Mouse (Mus musculus) A20 (cell line): ENCODE measurements around the gene Grin2b.

Experiments
- DNase-seq: peaks from one replicate; pipeline ENCODE4 v3.0.0-alpha.2; 2011; ENCODE audit warnings: low read depth, low spot score

Grin2b gene

GRCm38 (mm10) chr6:136105221-136105620, 68.1 kb downstream of the Grin2b start:
- DNase-seq, result no peak

- DNase-seq, result no peak
These were observed 73.1 kb downstream of the Grin2b start for GRCm38 (mm10) chr6:136100241-136100640.

- no peak for DNase-seq
These were observed 77.0 kb downstream of the Grin2b start for GRCm38 (mm10) chr6:136096269-136096668.

- no peak for DNase-seq
These were observed 93.1 kb downstream of the Grin2b start for GRCm38 (mm10) chr6:136079991-136080734.

- DNase-seq, result no peak
These were observed 100.8 kb downstream of the Grin2b start for GRCm38 (mm10) chr6:136072326-136073054.

- no peak for DNase-seq
These were observed 103.2 kb downstream of the Grin2b start for GRCm38 (mm10) chr6:136070101-136070500.

GRCm38 (mm10) chr6:136053346-136053745, 120.0 kb downstream of the Grin2b start:
- no peak for DNase-seq

GRCm38 (mm10) chr6:136050346-136050745, 123.0 kb downstream of the Grin2b start:
- DNase-seq, result no peak

- no peak for DNase-seq
These were observed 125.2 kb downstream of the Grin2b start for GRCm38 (mm10) chr6:136048084-136048483.

- no peak for DNase-seq
These were observed 127.2 kb downstream of the Grin2b start for GRCm38 (mm10) chr6:136046091-136046490.

- no peak for DNase-seq
These were observed 128.8 kb downstream of the Grin2b start for GRCm38 (mm10) chr6:136044461-136044860.

GRCm38 (mm10) chr6:136042375-136042774, 130.9 kb downstream of the Grin2b start:
- DNase-seq, result no peak

- DNase-seq, result no peak
These were observed 131.5 kb downstream of the Grin2b start for GRCm38 (mm10) chr6:136041821-136042220.

- no peak for DNase-seq
These were observed 132.4 kb downstream of the Grin2b start for GRCm38 (mm10) chr6:136040931-136041330.

GRCm38 (mm10) chr6:136029235-136029939, 143.9 kb downstream of the Grin2b start:
- DNase-seq, result no peak

- DNase-seq, result no peak
These were observed 146.4 kb downstream of the Grin2b start for GRCm38 (mm10) chr6:136026936-136027335.

GRCm38 (mm10) chr6:136025801-136026200, 147.5 kb downstream of the Grin2b start:
- DNase-seq, result no peak

GRCm38 (mm10) chr6:136020460-136020859, 152.9 kb downstream of the Grin2b start:
- no peak for DNase-seq

GRCm38 (mm10) chr6:136018962-136019361, 154.3 kb downstream of the Grin2b start:
- DNase-seq, result no peak

GRCm38 (mm10) chr6:136013556-136014380, 159.5 kb downstream of the Grin2b start:
- no peak for DNase-seq

- no peak for DNase-seq
These were observed 161.8 kb downstream of the Grin2b start for GRCm38 (mm10) chr6:136011533-136011932.

GRCm38 (mm10) chr6:136011038-136011311, 162.3 kb downstream of the Grin2b start:
- no peak for DNase-seq
